Mouse (Mus musculus) lung, embryonic 15.5 days (tissue): ENCODE measurements around the gene Gstcd. TPM values are rescaled to one million over a fixed set of nuclear protein-coding genes. Genes with fewer than 3 reads are reported as not detected.

ENCODE experiments used
- ATAC-seq: fragments of 200-750 bp; cut with Nextera tagmentation; 2 replicates; pipeline ENCODE4 v1.8.0; 2017; ENCODE audit warnings: moderate number of reproducible peaks, borderline replicate concordance; ENCODE audit not compliant: low FRiP score, low TSS enrichment; ENCODE audit errors: extremely low read depth
- H3K27ac ChIP-seq: fragments of 300-500 bp; sonication (generic); 2 replicates; pipeline ENCODE4 v1.5.1; 2015; ENCODE audit warnings: moderate library complexity, mild to moderate bottlenecking, inconsistent platforms
- H3K27me3 ChIP-seq: fragments of 300-500 bp; sonication (generic); 2 replicates; pipeline ENCODE4 v1.6.1; 2015; ENCODE audit warnings: inconsistent platforms
- H3K36me3 ChIP-seq: fragments of 300-500 bp; sonication (generic); 2 replicates; pipeline ENCODE4 v1.6.1; 2015; ENCODE audit warnings: inconsistent platforms
- H3K4me1 ChIP-seq: fragments of 300-500 bp; sonication (generic); 2 replicates; pipeline ENCODE4 v1.6.1; 2015; ENCODE audit warnings: inconsistent platforms
- H3K4me2 ChIP-seq: fragments of 300-500 bp; sonication (generic); 2 replicates; pipeline ENCODE4 v1.6.1; 2015; ENCODE audit warnings: inconsistent platforms, mild to moderate bottlenecking, moderate library complexity
- H3K4me3 ChIP-seq: fragments of 300-500 bp; sonication (generic); 2 replicates; pipeline ENCODE4 v1.5.1; 2015; ENCODE audit warnings: mild to moderate bottlenecking, inconsistent platforms
- H3K9ac ChIP-seq: fragments of 300-500 bp; sonication (generic); 2 replicates; pipeline ENCODE4 v1.6.1; 2015; ENCODE audit warnings: inconsistent platforms
- H3K9me3 ChIP-seq: fragments of 300-500 bp; sonication (generic); 2 replicates; pipeline ENCODE4 v1.6.1; 2016; ENCODE audit warnings: inconsistent platforms
- WGBS: fragments of 180-500 bp; shearing (Covaris S2); methylation state at CpG from one replicate; pipeline ENCODE4 v1.1.7; 2015; 5-methylcytosine and 5-hydroxymethylcytosine counted together
- polyA plus RNA-seq: library from polyadenylated mRNA; unstranded; fragments of >200 nt; fragmentation: Nextera tagmentation; extraction: Ambion mirVana; gene quantifications from 2 replicates; pipeline ENCODE4 v1.2.1, GENCODE M21; 2015

Gene Gstcd
- polyA plus RNA-seq, 1 experiment from 2014 or later, result 8.2 TPM

GRCm38 (mm10) chr3:132934649-132935048 is 157.2 kb downstream of the Gstcd start:
- Histone ChIP-seq H3K4me1 (peaks cover 22% of the 10 kb centered on the region), H3K27me3 (no peaks in the 10 kb centered on the region; the same call in 1 of the 2 replicates), H3K27ac (peak overlapping the region; percentile 33; the same call in 1 of the 2 replicates), H3K9ac (no peak overlapping the region), H3K4me2 (no peak overlapping the region), H3K36me3 (no peaks in the 10 kb centered on the region), H3K9me3 (no peaks in the 10 kb centered on the region), H3K4me3 (no peak overlapping the region)
- peak; percentile 41; the same call in 1 of the 2 replicates for ATAC-seq
- whole genome bisulfite sequencing, result 32% methylated on average over 2 of the region's 2 CpGs

Other genes with a start within 250 kb of the Gstcd start
- 92.2 and 98.3 TPM in 2 replicates for gene Npnt, start 141.7 kb downstream of the Gstcd start, polyA plus RNA-seq
- 20.4 and 21.8 TPM in 2 replicates for gene Ints12, start 193 bp downstream of the Gstcd start, polyA plus RNA-seq
- 1.1 and 1.4 TPM in 2 replicates for gene Arhgef38, start 142.9 kb upstream of the Gstcd start, polyA plus RNA-seq
- gene Ppa2, start 218.1 kb upstream of the Gstcd start, polyA plus RNA-seq, result 116 and 118 TPM in 2 replicates